Mouse (Mus musculus): ENCODE results near the gene 2210016L21Rik. TPM values are rescaled to one million over a fixed set of nuclear protein-coding genes. Genes with fewer than 3 reads are reported as not detected.
A peak's percentile ranks its signal among the peaks of the same experiment; 100 is the strongest.
"Not testable (repeated sequence)": the region's sequence is repeated elsewhere in the genome, so short reads cannot be mapped to it uniquely, and the experiment has no call there.

Gene 2210016L21Rik
- polyA plus RNA-seq, 1 experiment from 2014 or later, result 90.5 TPM

DNA sequence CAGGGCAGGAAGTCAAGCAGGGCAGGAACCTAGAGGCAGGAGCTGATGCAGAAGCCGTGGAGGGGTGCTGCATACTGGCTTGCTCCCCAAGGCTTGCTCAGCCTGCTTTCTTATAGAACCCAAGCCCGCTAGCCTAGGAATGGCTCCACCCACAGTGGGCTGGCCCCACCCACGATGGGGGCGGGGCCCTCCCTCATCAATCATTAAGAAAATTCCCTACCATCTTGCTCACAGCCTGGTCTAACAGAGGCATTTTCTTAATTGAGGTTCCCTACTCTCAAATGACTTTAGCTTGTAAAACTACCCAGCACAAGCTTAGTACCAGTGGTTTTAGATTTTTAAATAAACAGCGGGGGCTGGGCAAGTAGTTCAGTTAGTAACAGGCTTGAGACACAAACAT is 10.3 kb upstream of the 2210016L21Rik start:
- Histone ChIP-seq H3K4me3 (ENCODE audit: low read depth, low read length) (no peak overlapping the region), H3K36me3 (ENCODE audit: control insufficient read depth, insufficient read depth, low read length) (no peaks in the 10 kb centered on the region), H3K4me1 (ENCODE audit: control insufficient read depth, insufficient read depth, low read length) (no peaks in the 10 kb centered on the region), H3K27me3 (replicated peaks; ENCODE audit: control insufficient read depth, insufficient read depth, low read length) (no peaks in the 10 kb centered on the region), H3K4me2 (ENCODE audit: low read length) (no peak overlapping the region), H3K27ac (ENCODE audit: low read depth, low read length) (no peak overlapping the region), H3K9me3 (replicated peaks; ENCODE audit: control insufficient read depth, low read length) (no peaks in the 10 kb centered on the region), H3K9ac (ENCODE audit: low read length) (no peak overlapping the region)
- 65% methylated on average over 5 of the region's 5 CpGs for WGBS
- ATAC-seq (no peak), DNase-seq (ENCODE audit: low spot score) (no peak)

DNA sequence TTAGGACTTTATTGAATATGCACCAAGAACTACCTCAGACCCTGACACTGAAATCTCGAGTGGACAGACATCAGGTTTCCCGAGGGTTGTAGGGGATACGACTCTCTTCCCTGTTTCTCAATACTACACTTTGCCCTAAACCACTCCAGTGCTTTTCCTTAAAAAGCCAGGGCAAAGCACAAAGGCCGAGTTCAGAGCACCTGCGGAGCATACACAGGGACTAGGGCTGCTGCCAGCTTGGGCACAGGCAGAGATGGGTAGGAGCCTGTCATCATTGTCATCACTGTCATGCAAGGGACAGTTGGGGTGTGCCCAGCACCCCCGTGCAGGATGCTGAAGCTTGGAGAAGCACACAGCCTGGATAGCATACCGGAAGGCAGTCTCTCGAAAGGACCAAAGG is 8.8 kb upstream of the 2210016L21Rik start:
- Histone ChIP-seq H3K27ac (ENCODE audit: low read depth, low read length) (no peak overlapping the region), H3K4me2 (ENCODE audit: low read length) (no peak overlapping the region), H3K9me3 (replicated peaks; ENCODE audit: control insufficient read depth, low read length) (no peaks in the 10 kb centered on the region), H3K4me3 (ENCODE audit: low read depth, low read length) (no peak overlapping the region), H3K9ac (ENCODE audit: low read length) (no peak overlapping the region), H3K27me3 (replicated peaks; ENCODE audit: control insufficient read depth, insufficient read depth, low read length) (no peaks in the 10 kb centered on the region), H3K4me1 (ENCODE audit: control insufficient read depth, insufficient read depth, low read length) (no peaks in the 10 kb centered on the region), H3K36me3 (ENCODE audit: control insufficient read depth, insufficient read depth, low read length) (no peaks in the 10 kb centered on the region)
- no peak for ATAC-seq
- DNase-seq (ENCODE audit: low spot score), result no peak
- 82% methylated on average over 8 of the region's 8 CpGs for WGBS

DNA sequence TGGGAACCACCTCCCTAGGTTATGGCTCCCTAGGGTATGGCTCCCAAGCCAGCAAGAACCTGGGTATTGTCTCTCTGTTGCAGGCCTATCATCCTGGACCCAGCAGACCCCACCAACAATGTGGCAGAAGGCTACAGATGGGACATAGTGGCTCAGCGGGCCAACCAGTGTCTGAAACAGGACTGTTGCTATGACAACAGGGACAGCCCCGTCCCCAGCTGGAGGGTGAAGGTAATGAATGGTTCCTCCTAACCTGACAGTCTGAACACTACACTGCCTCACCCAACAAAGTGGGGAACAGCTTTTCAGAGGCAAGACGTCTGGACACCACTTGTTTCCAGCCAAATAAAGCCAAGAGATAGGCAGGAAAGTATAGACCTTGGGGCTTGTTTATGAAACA is 6.1 kb upstream of the 2210016L21Rik start:
- Histone ChIP-seq H3K4me2 (ENCODE audit: low read length) (no peak overlapping the region), H3K27ac (ENCODE audit: low read depth, low read length) (no peak overlapping the region), H3K27me3 (replicated peaks; ENCODE audit: control insufficient read depth, insufficient read depth, low read length) (no peaks in the 10 kb centered on the region), H3K4me3 (ENCODE audit: low read depth, low read length) (no peak overlapping the region), H3K4me1 (ENCODE audit: control insufficient read depth, insufficient read depth, low read length) (no peaks in the 10 kb centered on the region), H3K36me3 (ENCODE audit: control insufficient read depth, insufficient read depth, low read length) (no peaks in the 10 kb centered on the region), H3K9ac (ENCODE audit: low read length) (no peak overlapping the region), H3K9me3 (replicated peaks; ENCODE audit: control insufficient read depth, low read length) (no peaks in the 10 kb centered on the region)
- DNase-seq (ENCODE audit: low spot score), result peak; percentile 17
- ATAC-seq, result no peak
- 17% methylated on average over 3 of the region's 3 CpGs for WGBS

DNA sequence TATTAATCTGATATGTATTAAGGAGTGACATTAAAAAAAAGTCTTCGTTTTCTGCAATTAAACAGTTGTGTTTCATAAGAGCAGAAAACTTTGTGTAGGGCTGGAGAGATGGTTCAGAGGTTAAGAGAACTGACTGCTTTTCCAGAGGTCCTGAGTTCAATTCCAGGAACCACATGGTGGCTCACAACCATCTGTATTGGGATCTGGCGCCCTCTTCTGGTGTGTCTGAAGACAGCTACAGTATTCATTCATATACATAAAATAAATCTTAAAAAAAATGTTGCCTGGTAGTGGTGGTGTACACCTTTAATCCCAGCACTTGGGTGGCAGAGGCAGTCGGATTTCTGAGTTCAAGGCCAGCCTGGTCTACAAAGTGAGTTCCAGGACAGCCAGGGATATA is 820 bp upstream of the 2210016L21Rik start:
- not testable (repeated sequence) for ATAC-seq; H3K4me1 ChIP-seq (ENCODE audit: control insufficient read depth, insufficient read depth, low read length); H3K27me3 ChIP-seq (replicated peaks; ENCODE audit: control insufficient read depth, insufficient read depth, low read length); DNase-seq (ENCODE audit: low spot score); H3K4me2 ChIP-seq (ENCODE audit: low read length); H3K4me3 ChIP-seq (ENCODE audit: low read depth, low read length); H3K27ac ChIP-seq (ENCODE audit: low read depth, low read length); H3K9me3 ChIP-seq (replicated peaks; ENCODE audit: control insufficient read depth, low read length); H3K9ac ChIP-seq (ENCODE audit: low read length); H3K36me3 ChIP-seq (ENCODE audit: control insufficient read depth, insufficient read depth, low read length)
- 50% methylated on average over 3 of the region's 3 CpGs for WGBS

DNA sequence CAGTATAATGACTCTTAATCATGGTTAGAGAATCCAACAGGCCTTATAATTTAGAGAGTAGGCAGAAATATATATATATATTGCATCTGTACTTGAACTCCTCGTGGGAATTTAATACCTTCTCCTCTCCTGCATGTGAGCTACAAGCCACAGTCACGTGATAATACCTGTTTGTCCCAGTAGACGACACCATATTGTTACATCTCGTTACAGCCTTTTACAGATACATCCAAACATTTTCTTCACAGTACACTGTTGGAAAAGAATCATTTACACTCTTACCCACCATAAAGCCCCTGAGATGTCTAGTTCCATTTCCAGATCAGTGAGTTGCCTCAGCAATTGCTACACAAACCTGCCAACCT is 790 bp downstream of the 2210016L21Rik start:
- Histone ChIP-seq H3K4me3 (ENCODE audit: low read depth, low read length) (peak overlapping the region; percentile 66), H3K4me1 (ENCODE audit: control insufficient read depth, insufficient read depth, low read length) (peaks cover 7% of the 10 kb centered on the region), H3K27me3 (replicated peaks; ENCODE audit: control insufficient read depth, insufficient read depth, low read length) (no peaks in the 10 kb centered on the region), H3K4me2 (ENCODE audit: low read length) (peak overlapping the region; percentile 79), H3K9ac (ENCODE audit: low read length) (peak overlapping the region; percentile 82), H3K27ac (ENCODE audit: low read depth, low read length) (no peak overlapping the region; the same call in 1 of the 2 replicates), H3K36me3 (ENCODE audit: control insufficient read depth, insufficient read depth, low read length) (peaks cover 22% of the 10 kb centered on the region), H3K9me3 (replicated peaks; ENCODE audit: control insufficient read depth, low read length) (no peaks in the 10 kb centered on the region)
- DNase-seq (ENCODE audit: low spot score) (no peak), ATAC-seq (no peak)
- 34% methylated on average over 4 of the region's 4 CpGs for WGBS

DNA sequence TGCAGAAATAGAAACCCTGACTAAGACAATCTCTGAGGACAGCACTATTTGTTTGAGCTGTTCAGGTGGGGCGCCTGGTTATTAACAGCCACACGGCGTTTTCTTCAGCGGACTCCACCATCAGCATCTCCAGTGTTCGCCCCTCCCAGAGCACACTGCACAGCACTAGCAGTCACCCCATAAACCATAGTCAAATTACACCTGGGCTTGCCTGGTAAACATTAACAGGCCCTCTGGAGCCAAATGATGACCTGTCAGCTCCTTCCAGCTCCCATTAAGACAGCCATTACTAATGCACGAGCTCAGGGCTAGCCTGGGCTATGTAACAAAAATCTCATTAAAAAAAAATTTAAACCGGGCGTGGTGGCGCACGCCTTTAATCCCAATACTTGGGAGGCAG is 3.1 kb downstream of the 2210016L21Rik start:
- H3K9ac ChIP-seq (ENCODE audit: low read length), result no peak overlapping the region
- no peak for DNase-seq (ENCODE audit: low spot score)
- 96% methylated on average over 10 of the region's 10 CpGs for WGBS
- no peak overlapping the region for H3K4me2 ChIP-seq (ENCODE audit: low read length)
- peaks cover 7% of the 10 kb centered on the region for H3K4me1 ChIP-seq (ENCODE audit: control insufficient read depth, insufficient read depth, low read length)
- no peak for ATAC-seq
- no peak overlapping the region for H3K4me3 ChIP-seq (ENCODE audit: low read depth, low read length)
- no peaks in the 10 kb centered on the region for H3K27me3 ChIP-seq (replicated peaks; ENCODE audit: control insufficient read depth, insufficient read depth, low read length)
- no peak overlapping the region for H3K27ac ChIP-seq (ENCODE audit: low read depth, low read length)
- no peaks in the 10 kb centered on the region for H3K9me3 ChIP-seq (replicated peaks; ENCODE audit: control insufficient read depth, low read length)
- peaks cover 45% of the 10 kb centered on the region for H3K36me3 ChIP-seq (ENCODE audit: control insufficient read depth, insufficient read depth, low read length)

DNA sequence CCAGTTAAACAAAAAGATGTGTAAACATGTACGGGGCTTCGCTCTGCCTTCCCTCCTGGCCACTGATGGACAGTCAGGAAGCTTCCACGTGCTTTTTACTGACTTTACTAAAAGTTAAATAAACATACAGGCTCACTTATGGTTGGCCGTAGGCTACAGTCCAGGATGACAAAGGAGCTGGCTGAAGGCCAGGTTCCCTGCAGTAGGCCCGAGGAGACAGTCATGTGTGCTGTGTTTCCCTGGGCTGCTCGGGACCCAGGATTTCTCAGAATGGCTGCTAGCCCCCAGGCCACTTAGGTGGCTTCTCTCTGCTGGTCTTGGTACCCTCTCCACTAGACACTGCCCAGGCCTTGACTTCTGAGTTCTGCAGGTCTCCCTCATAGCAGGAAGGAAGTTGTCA is 6.9 kb downstream of the 2210016L21Rik start:
- ATAC-seq, result no peak
- no peaks in the 10 kb centered on the region for H3K27me3 ChIP-seq (replicated peaks; ENCODE audit: control insufficient read depth, insufficient read depth, low read length)
- no peaks in the 10 kb centered on the region for H3K9me3 ChIP-seq (replicated peaks; ENCODE audit: control insufficient read depth, low read length)

DNA sequence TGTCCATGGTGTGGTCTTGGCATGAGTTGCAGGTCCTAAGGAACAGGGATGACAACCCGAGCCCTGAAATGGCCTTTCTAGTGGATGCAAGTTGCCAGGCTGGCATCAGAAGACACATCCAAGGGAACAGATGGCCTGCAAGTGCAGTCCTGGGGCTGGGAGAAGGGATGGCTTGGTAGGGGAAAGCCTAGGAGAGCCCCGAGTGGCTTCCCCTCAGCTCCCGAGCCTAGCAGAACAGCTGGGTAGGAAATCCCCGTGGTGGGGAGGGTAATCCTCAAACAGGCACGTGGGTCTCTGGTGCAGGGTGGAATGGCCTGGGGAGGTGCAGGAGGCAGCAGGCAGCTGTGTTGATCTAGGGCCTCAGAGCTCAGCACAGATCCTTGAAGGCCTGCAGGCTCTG is 7.4 kb downstream of the 2210016L21Rik start:
- WGBS, result 68% methylated on average over 5 of the region's 5 CpGs
- Histone ChIP-seq H3K27me3 (replicated peaks; ENCODE audit: control insufficient read depth, insufficient read depth, low read length) (no peaks in the 10 kb centered on the region), H3K4me1 (ENCODE audit: control insufficient read depth, insufficient read depth, low read length) (no peaks in the 10 kb centered on the region), H3K27ac (ENCODE audit: low read depth, low read length) (no peak overlapping the region), H3K4me2 (ENCODE audit: low read length) (no peak overlapping the region), H3K4me3 (ENCODE audit: low read depth, low read length) (no peak overlapping the region), H3K9me3 (replicated peaks; ENCODE audit: control insufficient read depth, low read length) (no peaks in the 10 kb centered on the region), H3K36me3 (ENCODE audit: control insufficient read depth, insufficient read depth, low read length) (peaks cover 47% of the 10 kb centered on the region), H3K9ac (ENCODE audit: low read length) (0 out of 2 replicates have a peak overlapping the region, but pooled peaks have one; percentile 5)
- DNase-seq (ENCODE audit: low spot score) (no peak), ATAC-seq (no peak)

More for the DNA sequence above, 6.9 kb downstream of the 2210016L21Rik start:
- no peak overlapping the region for H3K4me2 ChIP-seq (ENCODE audit: low read length)
- no peak overlapping the region for H3K4me3 ChIP-seq (ENCODE audit: low read depth, low read length)
- H3K36me3 ChIP-seq (ENCODE audit: control insufficient read depth, insufficient read depth, low read length), result peaks cover 47% of the 10 kb centered on the region
- 0 out of 2 replicates have a peak overlapping the region, but pooled peaks have one; percentile 5 for H3K9ac ChIP-seq (ENCODE audit: low read length)
- H3K27ac ChIP-seq (ENCODE audit: low read depth, low read length), result no peak overlapping the region
- DNase-seq (ENCODE audit: low spot score), result peak; percentile 41
- H3K4me1 ChIP-seq (ENCODE audit: control insufficient read depth, insufficient read depth, low read length), result no peaks in the 10 kb centered on the region
- 58% methylated on average over 6 of the region's 6 CpGs for WGBS

DNA sequence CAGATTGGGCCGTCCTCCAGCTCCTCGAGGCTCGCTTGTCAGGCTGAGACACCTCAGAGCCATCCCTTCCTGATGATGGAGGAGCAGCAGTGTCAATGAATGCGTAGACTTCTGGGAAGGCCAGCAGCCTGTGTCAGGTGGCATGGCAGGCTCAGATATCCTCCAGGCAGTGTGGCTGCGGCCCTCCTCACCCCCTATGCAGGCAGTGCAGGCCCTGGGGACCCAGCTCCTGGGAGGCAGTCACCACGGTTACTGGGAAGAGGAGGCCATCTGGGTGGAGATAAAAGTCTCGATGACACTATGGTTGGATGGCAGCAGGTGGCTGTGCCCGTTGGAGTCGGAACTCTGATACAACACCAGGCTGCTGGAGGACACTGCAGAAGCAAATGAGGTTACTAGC is 7.9 kb downstream of the 2210016L21Rik start:
- no peaks in the 10 kb centered on the region for H3K27me3 ChIP-seq (replicated peaks; ENCODE audit: control insufficient read depth, insufficient read depth, low read length)
- WGBS, result 86% methylated on average over 9 of the region's 9 CpGs
- no peaks in the 10 kb centered on the region for H3K9me3 ChIP-seq (replicated peaks; ENCODE audit: control insufficient read depth, low read length)
- no peak overlapping the region for H3K27ac ChIP-seq (ENCODE audit: low read depth, low read length)
- peaks cover 47% of the 10 kb centered on the region for H3K36me3 ChIP-seq (ENCODE audit: control insufficient read depth, insufficient read depth, low read length)
- DNase-seq (ENCODE audit: low spot score), result no peak
- no peak overlapping the region for H3K4me3 ChIP-seq (ENCODE audit: low read depth, low read length)
- no peaks in the 10 kb centered on the region for H3K4me1 ChIP-seq (ENCODE audit: control insufficient read depth, insufficient read depth, low read length)
- no peak overlapping the region for H3K4me2 ChIP-seq (ENCODE audit: low read length)
- ATAC-seq, result no peak
- H3K9ac ChIP-seq (ENCODE audit: low read length), result no peak overlapping the region

Data from forebrain, embryonic 14.5 days (tissue).